Comparison of ENCODE assay signal across 8 mouse cellular contexts in the genomic region with DNA sequence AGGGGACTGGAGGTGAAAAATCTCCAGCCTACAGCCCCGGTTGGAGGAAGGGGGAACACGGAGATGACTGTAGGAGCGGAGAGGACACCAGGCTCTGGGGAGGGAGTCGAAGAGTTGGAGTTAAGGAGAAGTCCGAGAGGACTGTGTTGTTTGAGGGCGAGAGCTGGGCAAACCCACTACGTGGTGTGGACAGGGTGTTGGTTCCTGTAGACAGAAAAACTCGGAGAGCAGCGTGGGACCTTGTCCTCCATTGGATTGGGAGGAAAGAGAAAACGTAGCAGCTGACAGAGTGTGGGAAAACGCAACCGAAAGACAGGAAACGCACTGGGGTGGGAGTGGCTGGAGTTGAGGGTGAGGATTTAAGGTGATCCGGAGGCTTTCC. TPM values are rescaled to one million over a fixed set of nuclear protein-coding genes. Genes with fewer than 3 reads are reported as not detected.
DNase-seq lines count a peak whose midpoint lies in the region; ATAC-seq and TF ChIP-seq lines count a peak whose summit lies in the region.

No protein-coding gene starts in this region.

- peak overlapping the region; percentile 98 for H3ac ChIP-seq in C2C12 (ENCODE audit: control insufficient read depth, insufficient read length, low read depth)

- H3K79me2 ChIP-seq in C2C12 (ENCODE audit: control insufficient read depth, insufficient read depth), result peaks cover 43% of the 10 kb centered on the region

- WGBS in hindbrain, embryonic 10.5 days, result under 1% methylated on average over 14 of the region's 14 CpGs
- under 1% methylated on average over 14 of the region's 14 CpGs for WGBS in limb, embryonic 15.5 days
- WGBS in midbrain, embryonic 14.5 days, result under 1% methylated on average over 14 of the region's 14 CpGs

- no peak for ATAC-seq in limb, embryonic 15.5 days (ENCODE audit: insufficient number of reproducible peaks, low FRiP score, low TSS enrichment, low read depth)
- peak; percentile 4 for ATAC-seq in midbrain, embryonic 14.5 days (ENCODE audit: low FRiP score, low TSS enrichment)

- H3K9ac ChIP-seq in limb, embryonic 15.5 days, result peak overlapping the region; percentile 83
- H3K9ac ChIP-seq in midbrain, embryonic 14.5 days (replicated peaks; ENCODE audit: low read length), result peak overlapping the region; percentile 81

- peaks cover 13% of the 10 kb centered on the region for H3K9me3 ChIP-seq in erythroblast, embryonic 14.5 days (ENCODE audit: control insufficient read depth, low read length)
- H3K9me3 ChIP-seq in hindbrain, embryonic 10.5 days, result no peaks in the 10 kb centered on the region
- no peaks in the 10 kb centered on the region for H3K9me3 ChIP-seq in limb, embryonic 15.5 days
- H3K9me3 ChIP-seq in midbrain, embryonic 14.5 days (ENCODE audit: control insufficient read depth, low read length), result no peaks in the 10 kb centered on the region

- no peaks in the 10 kb centered on the region for H3K27me3 ChIP-seq in C2C12 (ENCODE audit: control insufficient read depth, insufficient read depth, insufficient read length)
- no peaks in the 10 kb centered on the region for H3K27me3 ChIP-seq in erythroblast, embryonic 14.5 days (ENCODE audit: control insufficient read depth)
- H3K27me3 ChIP-seq in hindbrain, embryonic 10.5 days (ENCODE audit: insufficient read depth, poor library complexity, severe bottlenecking), result no peaks in the 10 kb centered on the region
- no peaks in the 10 kb centered on the region for H3K27me3 ChIP-seq in limb, embryonic 15.5 days
- no peaks in the 10 kb centered on the region for H3K27me3 ChIP-seq in midbrain, embryonic 14.5 days (ENCODE audit: control insufficient read depth, insufficient read depth, low read length)

- peaks cover 3% of the 10 kb centered on the region for H3K79me3 ChIP-seq in C2C12 (ENCODE audit: low read depth)

- DNase-seq in MN1 (ENCODE audit: low spot score), result peak; percentile 65
- DNase-seq in hindbrain, embryonic 10.5 days (ENCODE audit: low spot score), result no peak
- no peak for DNase-seq in midbrain, embryonic 14.5 days
- no peak for DNase-seq in right cerebral cortex, postnatal 36 days (ENCODE audit: low spot score in 2 of 2)
- no peak for DNase-seq in layer of hippocampus, adult 9-11 months

- H3K4me2 ChIP-seq in limb, embryonic 15.5 days, result peak overlapping the region; percentile 96
- peak overlapping the region; percentile 93 for H3K4me2 ChIP-seq in midbrain, embryonic 14.5 days (ENCODE audit: low read length)

- H3K4me1 ChIP-seq in erythroblast, embryonic 14.5 days (ENCODE audit: control insufficient read depth), result peaks cover 69% of the 10 kb centered on the region
- peaks cover 41% of the 10 kb centered on the region for H3K4me1 ChIP-seq in hindbrain, embryonic 10.5 days (replicated peaks)
- H3K4me1 ChIP-seq in limb, embryonic 15.5 days, result peaks cover 40% of the 10 kb centered on the region
- peaks cover 14% of the 10 kb centered on the region for H3K4me1 ChIP-seq in midbrain, embryonic 14.5 days (ENCODE audit: control insufficient read depth, insufficient read depth, low read length)

- H3K4me3 ChIP-seq in C2C12 (ENCODE audit: insufficient read depth, poor library complexity, severe bottlenecking), result peak overlapping the region; percentile 82
- H3K4me3 ChIP-seq in erythroblast, embryonic 14.5 days (replicated peaks), result peak overlapping the region; percentile 84
- H3K4me3 ChIP-seq in hindbrain, embryonic 10.5 days, result peak overlapping the region; percentile 95
- peak overlapping the region; percentile 93 for H3K4me3 ChIP-seq in limb, embryonic 15.5 days
- H3K4me3 ChIP-seq in midbrain, embryonic 14.5 days (replicated peaks; ENCODE audit: low read depth, low read length), result peak overlapping the region; percentile 76

- peaks cover 35% of the 10 kb centered on the region for H3K36me3 ChIP-seq in C2C12 (ENCODE audit: control insufficient read depth, insufficient read depth)
- peaks cover 44% of the 10 kb centered on the region for H3K36me3 ChIP-seq in erythroblast, embryonic 14.5 days (ENCODE audit: control insufficient read depth)
- H3K36me3 ChIP-seq in hindbrain, embryonic 10.5 days, result peaks cover 46% of the 10 kb centered on the region
- H3K36me3 ChIP-seq in limb, embryonic 15.5 days, result peaks cover 34% of the 10 kb centered on the region
- peaks cover 36% of the 10 kb centered on the region for H3K36me3 ChIP-seq in midbrain, embryonic 14.5 days (ENCODE audit: control insufficient read depth, insufficient read depth, low read length)

- TF ChIP-seq CTCF in C2C12 (IDR thresholded peaks at IDR 0.05; ENCODE audit: control insufficient read depth, insufficient read depth, insufficient read length), result no peak

- H3K27ac ChIP-seq in hindbrain, embryonic 10.5 days, result peak overlapping the region; percentile 92
- peak overlapping the region; percentile 94 for H3K27ac ChIP-seq in limb, embryonic 15.5 days
- peak overlapping the region; percentile 93 for H3K27ac ChIP-seq in midbrain, embryonic 14.5 days (replicated peaks; ENCODE audit: low read depth, low read length)

TF ChIP-seq in C2C12, 6 proteins besides CTCF, POLR2A, EP300 and RAD21:
- TF ChIP-seq MAX (IDR thresholded peaks at IDR 0.05), result peak; percentile 24
- TF ChIP-seq MYOD1 (IDR thresholded peaks at IDR 0.05; ENCODE audit: control insufficient read depth, insufficient read length, low read depth), result no peak

RNA-seq across cellular contexts. Expression of a gene that starts 0.6 kb away (rescaled TPM):
- polyA plus RNA-seq in C2C12 (2012; fragmentation: generic; extraction: Trizol), result 19.3 TPM
- 1.4 TPM in 2 replicates for polyA plus RNA-seq in erythroblast, embryonic 14.5 days (2012)
- 73.1 and 82.8 TPM in 2 replicates for polyA plus RNA-seq in hindbrain, embryonic 10.5 days (2016; fragmentation: Nextera tagmentation; extraction: Ambion mirVana)
- polyA plus RNA-seq in limb, embryonic 15.5 days (2015; fragmentation: Nextera tagmentation; extraction: Ambion mirVana), result 47.2 and 55.7 TPM in 2 replicates
- polyA plus RNA-seq in midbrain, embryonic 14.5 days (2014; fragmentation: Nextera tagmentation; extraction: Ambion mirVana), result 40.7 and 44.6 TPM in 2 replicates

RNA-seq across cellular contexts. Expression of a gene that starts 4.9 kb away (rescaled TPM):
- polyA plus RNA-seq in C2C12 (2012; fragmentation: generic; extraction: Trizol), result not detected
- 0.08 TPM in 1 of 2 replicates, not detected in the other for polyA plus RNA-seq in erythroblast, embryonic 14.5 days (2012)
- polyA plus RNA-seq in hindbrain, embryonic 10.5 days (2016; fragmentation: Nextera tagmentation; extraction: Ambion mirVana), result 0.34 and 0.41 TPM in 2 replicates
- polyA plus RNA-seq in limb, embryonic 15.5 days (2015; fragmentation: Nextera tagmentation; extraction: Ambion mirVana), result 0.19 and 0.30 TPM in 2 replicates
- 1.1 TPM in 1 of 2 replicates, not detected in the other for polyA plus RNA-seq in midbrain, embryonic 14.5 days (2014; fragmentation: Nextera tagmentation; extraction: Ambion mirVana)

RNA-seq across cellular contexts. Expression of a gene that starts 5.8 kb away (rescaled TPM):
- polyA plus RNA-seq in C2C12 (2012; fragmentation: generic; extraction: Trizol), result 30.5 TPM
- 14.7 and 21.8 TPM in 2 replicates for polyA plus RNA-seq in erythroblast, embryonic 14.5 days (2012)
- polyA plus RNA-seq in hindbrain, embryonic 10.5 days (2016; fragmentation: Nextera tagmentation; extraction: Ambion mirVana), result 14.5 and 17.2 TPM in 2 replicates
- 42.1 and 46.3 TPM in 2 replicates for polyA plus RNA-seq in limb, embryonic 15.5 days (2015; fragmentation: Nextera tagmentation; extraction: Ambion mirVana)
- 18.3 and 20.6 TPM in 2 replicates for polyA plus RNA-seq in midbrain, embryonic 14.5 days (2014; fragmentation: Nextera tagmentation; extraction: Ambion mirVana)

RNA-seq across cellular contexts. Expression of a gene that starts 5.8 kb away (rescaled TPM):
- polyA plus RNA-seq in C2C12 (2012; fragmentation: generic; extraction: Trizol), result 30.3 TPM
- 5.6 and 5.7 TPM in 2 replicates for polyA plus RNA-seq in erythroblast, embryonic 14.5 days (2012)
- polyA plus RNA-seq in hindbrain, embryonic 10.5 days (2016; fragmentation: Nextera tagmentation; extraction: Ambion mirVana), result 23.0 and 24.0 TPM in 2 replicates
- 14.0 and 15.5 TPM in 2 replicates for polyA plus RNA-seq in limb, embryonic 15.5 days (2015; fragmentation: Nextera tagmentation; extraction: Ambion mirVana)
- 12.1 and 13.1 TPM in 2 replicates for polyA plus RNA-seq in midbrain, embryonic 14.5 days (2014; fragmentation: Nextera tagmentation; extraction: Ambion mirVana)

RNA-seq across cellular contexts. Expression of a gene that starts 19.4 kb away (rescaled TPM):
- polyA plus RNA-seq in C2C12 (2012; fragmentation: generic; extraction: Trizol), result 68.6 TPM
- 24.3 and 25.8 TPM in 2 replicates for polyA plus RNA-seq in erythroblast, embryonic 14.5 days (2012)
- 6.3 and 7.1 TPM in 2 replicates for polyA plus RNA-seq in hindbrain, embryonic 10.5 days (2016; fragmentation: Nextera tagmentation; extraction: Ambion mirVana)
- 3.5 and 7.7 TPM in 2 replicates for polyA plus RNA-seq in limb, embryonic 15.5 days (2015; fragmentation: Nextera tagmentation; extraction: Ambion mirVana)
- 2.2 and 2.5 TPM in 2 replicates for polyA plus RNA-seq in midbrain, embryonic 14.5 days (2014; fragmentation: Nextera tagmentation; extraction: Ambion mirVana)
